Mouse (Mus musculus): ENCODE measurements around the gene Fam213a.

Fam213a gene

DNA sequence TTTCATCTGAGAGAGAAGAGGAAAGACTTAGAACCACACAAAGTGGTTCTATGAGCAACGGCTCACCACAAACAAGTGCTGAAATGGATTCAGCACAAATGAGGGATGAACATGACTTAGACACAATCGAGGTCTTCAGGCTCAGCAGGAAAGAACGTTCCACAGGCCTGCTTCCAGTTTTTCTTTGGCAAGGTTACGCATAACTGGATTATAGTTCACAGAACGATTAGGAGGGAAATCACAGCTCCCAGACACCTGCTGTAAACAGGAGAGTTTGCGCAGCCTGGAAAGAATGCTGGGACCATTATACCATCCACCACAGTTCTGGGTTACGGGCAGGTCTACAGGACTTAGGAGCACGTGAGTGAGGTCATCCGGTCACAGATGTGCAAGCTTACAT, 7.9 kb downstream of the Fam213a start:
- no peak for DNase-seq (ENCODE audit: low spot score in 2 of 2)

- no peak for DNase-seq (ENCODE audit: low spot score in 2 of 2)
Observed at GRCm38 (mm10) chr14:41004201-41005141, 9.1 kb downstream of the Fam213a start.

DNA sequence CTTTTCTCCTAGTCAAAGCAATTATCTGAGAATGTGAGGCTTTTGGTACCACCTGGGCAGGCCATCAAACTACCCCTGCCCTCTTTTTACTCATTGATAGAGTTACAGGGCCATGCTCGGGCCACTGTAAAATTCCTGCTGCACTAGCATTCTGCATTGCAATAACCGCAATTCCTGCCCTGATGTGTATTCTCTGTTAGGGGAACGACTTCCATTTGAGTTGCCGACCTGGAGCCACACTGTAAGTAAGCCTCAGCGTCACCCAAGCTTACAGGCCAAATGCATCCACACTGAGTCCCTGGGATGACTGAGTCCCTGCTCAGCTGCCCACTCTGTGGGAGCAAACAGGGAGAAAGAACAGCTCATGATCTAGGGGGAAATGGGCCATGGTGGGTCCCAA, 12.0 kb downstream of the Fam213a start:
- no peak for DNase-seq (ENCODE audit: low spot score in 2 of 2)

- DNase-seq (ENCODE audit: low spot score in 2 of 2): no peak
Observed at GRCm38 (mm10) chr14:41000801-41001200, 12.8 kb downstream of the Fam213a start.

- DNase-seq (ENCODE audit: low spot score in 2 of 2): no peak
Observed at GRCm38 (mm10) chr14:40999904-41000645, 13.5 kb downstream of the Fam213a start.

DNA sequence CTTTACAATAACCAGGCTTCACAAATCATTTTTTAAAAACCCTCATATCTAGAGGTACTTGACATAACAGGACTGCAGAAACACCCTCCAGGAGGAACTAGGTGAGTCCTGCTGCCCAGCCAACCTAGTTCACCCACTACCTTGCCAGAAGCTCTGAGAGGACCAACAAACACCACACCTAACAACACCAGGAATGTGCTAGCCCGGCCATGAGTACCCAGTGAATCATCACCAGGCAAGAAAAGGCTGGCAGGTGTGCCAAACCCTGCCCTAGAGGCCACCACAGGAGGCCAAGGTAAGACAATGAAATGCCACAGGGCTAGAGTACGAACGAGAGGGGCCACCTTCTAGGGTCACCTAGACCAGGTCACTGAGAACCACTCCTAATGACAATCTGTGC, 17.4 kb downstream of the Fam213a start:
- no peak for DNase-seq (ENCODE audit: low spot score in 2 of 2)

- DNase-seq (ENCODE audit: low spot score in 2 of 2): no peak
Observed at GRCm38 (mm10) chr14:40992464-40992863, 21.1 kb downstream of the Fam213a start.

GRCm38 (mm10) chr14:40988780-40989179, 24.8 kb downstream of the Fam213a start:
- DNase-seq (ENCODE audit: low spot score in 2 of 2): no peak

- DNase-seq (ENCODE audit: low spot score in 2 of 2): no peak
Observed at GRCm38 (mm10) chr14:40987184-40987583, 26.4 kb downstream of the Fam213a start.

DNA sequence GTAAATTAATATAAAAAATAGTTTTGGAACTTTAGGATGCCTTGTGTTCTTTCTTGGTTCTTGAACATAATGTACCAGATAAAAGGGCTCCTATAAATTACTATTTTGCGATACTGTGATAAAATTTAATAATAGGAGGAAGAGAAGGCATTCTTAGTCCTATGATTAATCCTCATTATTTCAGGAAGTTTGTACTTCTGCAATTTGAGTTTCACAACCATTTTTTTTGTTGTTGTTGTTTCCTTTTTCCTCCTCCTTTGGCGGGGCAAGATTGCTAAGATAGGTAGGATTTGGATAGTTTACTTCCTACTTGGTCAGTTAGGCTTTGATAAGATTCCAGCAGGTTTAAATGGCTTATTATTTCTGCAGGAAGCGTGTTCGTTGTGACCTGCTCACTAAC, 28.0 kb downstream of the Fam213a start:
- DNase-seq (ENCODE audit: low spot score in 2 of 2): no peak

DNA sequence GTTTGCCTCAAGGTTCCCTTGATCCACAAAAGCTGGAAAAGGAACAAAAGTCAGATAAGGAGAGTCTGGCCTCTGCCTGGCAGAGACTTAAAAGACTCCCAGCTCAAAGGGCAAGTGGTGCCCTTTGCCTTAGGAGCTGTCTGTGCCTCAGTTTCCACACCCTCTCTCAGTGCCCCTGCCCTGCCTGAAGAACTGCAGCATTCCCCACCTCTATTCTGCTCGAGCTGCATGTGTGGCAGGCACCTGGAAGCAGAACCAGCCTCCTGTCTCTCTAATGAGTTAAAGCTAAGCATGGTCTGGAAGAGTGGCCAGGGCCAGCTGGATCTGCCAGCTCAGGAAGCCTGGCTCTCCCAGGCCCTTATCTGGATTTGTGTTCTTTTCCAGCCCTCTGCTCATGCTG, 33.9 kb downstream of the Fam213a start:
- DNase-seq (ENCODE audit: low spot score in 2 of 2): no peak

DNA sequence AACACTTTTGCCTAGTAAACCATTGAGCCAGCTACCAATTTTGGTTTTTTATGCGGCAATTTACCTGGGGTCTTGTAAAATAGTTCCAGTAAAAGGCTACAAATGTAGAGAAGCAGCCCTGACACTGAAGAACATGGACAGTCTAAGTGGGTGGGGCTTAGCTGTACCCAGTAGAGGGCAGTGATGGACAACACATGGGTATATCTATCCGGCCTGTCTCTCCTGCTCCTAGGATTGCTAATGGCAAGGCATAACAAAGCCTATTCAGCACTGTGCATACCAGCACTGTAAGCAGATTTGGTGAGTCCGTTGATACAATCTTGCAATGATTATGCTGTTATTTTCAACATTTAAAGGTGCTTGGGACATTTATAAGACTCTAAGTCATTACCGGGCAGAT, 34.6 kb downstream of the Fam213a start:
- peak in 1 of 2 experiments; percentile 34 for DNase-seq (ENCODE audit: low spot score in 2 of 2)

DNA sequence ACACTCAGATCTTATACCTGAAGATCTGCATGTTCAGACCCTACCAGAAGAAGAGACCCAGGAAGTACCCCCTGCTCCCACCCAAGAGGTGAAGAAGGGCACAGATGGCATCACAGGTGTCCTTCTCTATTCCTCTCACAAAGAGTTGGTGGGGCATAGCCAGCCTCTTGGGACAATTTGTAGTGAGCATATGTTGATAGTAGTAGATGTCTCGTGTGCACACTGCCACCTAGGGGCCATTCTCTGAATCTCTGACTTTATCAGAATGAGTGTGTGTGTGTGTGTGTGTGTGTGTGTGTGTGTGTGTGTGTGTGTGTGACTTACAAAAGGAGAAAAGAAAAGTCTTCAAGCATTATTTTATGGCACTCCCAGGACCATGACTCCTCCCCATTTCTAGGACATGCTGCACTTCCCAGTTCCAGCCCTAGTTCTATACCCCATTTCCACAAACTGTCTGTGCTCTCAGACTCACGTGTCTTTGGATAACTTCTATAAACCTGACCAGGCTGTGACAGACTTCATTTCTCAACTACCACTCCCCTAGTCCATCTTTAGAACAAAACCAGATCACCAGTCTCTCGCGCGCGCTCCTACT, 38.4 kb downstream of the Fam213a start:
- DNase-seq (ENCODE audit: low spot score in 2 of 2): peak; percentile 46 to 56

GRCm38 (mm10) chr14:40968051-40968450, 45.5 kb downstream of the Fam213a start:
- DNase-seq (ENCODE audit: low spot score in 2 of 2): no peak

GRCm38 (mm10) chr14:40967598-40967900, 46.0 kb downstream of the Fam213a start:
- no peak for DNase-seq (ENCODE audit: low spot score in 2 of 2)

DNA sequence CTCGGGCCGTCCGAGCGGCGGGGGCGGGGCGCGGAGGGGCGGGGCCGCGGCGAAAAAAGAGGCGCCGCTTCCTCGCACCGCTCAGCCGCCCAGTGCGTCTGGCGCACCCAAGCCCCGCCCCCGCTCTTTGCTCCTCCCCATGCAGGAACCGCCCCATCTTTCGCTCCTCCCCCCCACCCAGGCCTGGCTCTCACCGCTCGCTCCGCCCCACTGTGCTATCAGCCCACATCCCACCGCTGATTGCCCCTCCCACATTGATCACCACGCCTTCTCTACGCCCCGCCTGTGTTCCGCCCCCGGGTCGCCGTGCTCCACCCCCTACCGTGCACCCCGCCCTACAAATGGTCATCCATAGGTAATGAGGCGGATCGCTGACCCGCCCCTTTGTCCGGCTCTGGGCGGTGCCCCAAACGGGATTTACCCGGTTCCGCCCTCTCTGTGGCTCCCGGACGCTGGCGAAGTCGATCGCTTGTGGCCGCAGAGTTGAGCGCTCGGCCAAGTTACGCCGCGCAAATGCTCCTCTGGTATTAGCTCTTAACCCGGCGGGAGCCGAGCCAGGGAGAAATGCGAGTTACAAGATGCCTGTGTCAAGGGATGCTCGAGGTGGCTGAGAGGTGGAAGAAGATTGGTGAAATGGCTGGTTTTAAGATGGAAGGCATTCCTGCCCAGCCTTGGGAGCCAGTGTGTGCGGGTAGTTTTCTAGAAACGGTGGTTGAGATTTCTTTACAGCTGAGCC, 46.6 kb downstream of the Fam213a start:
- peak; percentile 97 for DNase-seq (ENCODE audit: low spot score in 2 of 2)

GRCm38 (mm10) chr14:40966392-40966861, 47.2 kb downstream of the Fam213a start, which contains the start of gene Tspan14:
TSS of gene Tspan14 (minus strand) at chr14:40966807.
- DNase-seq (ENCODE audit: low spot score in 2 of 2): no peak

- DNase-seq (ENCODE audit: low spot score in 2 of 2): peak in 1 of 2 experiments; percentile 37
Observed at GRCm38 (mm10) chr14:40965507-40966356, 47.9 kb downstream of the Fam213a start.

DNA sequence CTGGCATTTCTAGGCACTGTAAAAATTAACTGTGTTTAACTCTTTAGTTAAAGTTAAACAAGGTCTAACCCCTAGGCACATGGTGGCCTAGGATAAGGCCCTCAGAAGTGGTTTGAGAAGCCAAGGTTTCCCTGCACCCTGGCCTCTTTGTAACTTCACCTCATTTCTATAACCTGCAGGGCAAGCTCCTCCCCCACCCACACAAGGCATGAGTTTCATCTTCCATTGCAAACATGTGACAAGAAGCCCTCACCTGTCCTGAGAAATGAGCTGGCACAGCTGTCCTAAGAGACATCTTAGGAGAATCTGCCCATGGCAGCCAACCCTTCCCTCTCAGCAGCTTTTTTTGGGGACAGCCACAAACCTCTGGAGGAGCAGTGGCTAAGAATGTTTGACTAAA, 48.7 kb downstream of the Fam213a start:
- no peak for DNase-seq (ENCODE audit: low spot score in 2 of 2)

DNA sequence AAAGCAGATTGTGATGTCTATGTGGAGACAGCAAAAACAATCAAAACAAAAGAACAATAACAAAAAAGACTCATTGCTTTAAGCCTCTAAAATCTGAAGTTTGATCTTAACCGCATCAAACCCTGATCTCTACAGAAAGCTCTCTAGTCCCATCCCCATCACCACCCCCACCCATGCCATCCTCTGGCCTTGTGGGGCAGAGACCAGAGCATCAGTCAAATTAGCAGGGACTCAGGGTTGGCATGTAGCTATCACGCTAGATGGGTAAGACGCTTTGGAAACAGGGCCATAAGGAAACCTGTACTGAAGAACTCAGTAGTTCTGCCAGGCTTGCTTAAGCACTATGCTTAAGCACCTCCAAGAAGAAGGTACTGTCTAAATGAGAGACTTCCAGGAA, 49.4 kb downstream of the Fam213a start:
- no peak for DNase-seq (ENCODE audit: low spot score in 2 of 2)

All from heart, adult 9 months (tissue).